Mouse (Mus musculus): ENCODE data around the gene Htatsf1. TPM values are rescaled to one million over a fixed set of nuclear protein-coding genes. Genes with fewer than 3 reads are reported as not detected.

Htatsf1 gene
- polyA plus RNA-seq, 1 experiment from 2014 or later = 84.8 TPM

Other genes starting within 250 kb of the Htatsf1 start
- gene Map7d3, start 231.3 kb upstream of the Htatsf1 start, polyA plus RNA-seq (2015; fragmentation: Nextera tagmentation; extraction: Ambion mirVana) = 0.88 and 1.1 TPM in 2 replicates
- gene Adgrg4, start 183.4 kb upstream of the Htatsf1 start, polyA plus RNA-seq (2015; fragmentation: Nextera tagmentation; extraction: Ambion mirVana) = 0.03 TPM in 1 of 2 replicates, not detected in the other
- gene Brs3, start 10.5 kb upstream of the Htatsf1 start, polyA plus RNA-seq (2015; fragmentation: Nextera tagmentation; extraction: Ambion mirVana) = not detected in 2 replicates
- not detected in 2 replicates for gene Vgll1, start 34.5 kb downstream of the Htatsf1 start, polyA plus RNA-seq (2015; fragmentation: Nextera tagmentation; extraction: Ambion mirVana)
- gene Cd40lg, start 158.6 kb downstream of the Htatsf1 start, polyA plus RNA-seq (2015; fragmentation: Nextera tagmentation; extraction: Ambion mirVana) = not detected in 2 replicates

Measured in neural tube, embryonic 13.5 days (tissue).